Mouse (Mus musculus) frontal cortex, postnatal 14 days (tissue): ENCODE results near the gene Ccer1.
"Not testable (repeated sequence)": the region's sequence is repeated elsewhere in the genome, so short reads cannot be mapped to it uniquely, and the experiment has no call there.

ENCODE experiments used
- DNase-seq, 2 experiments: peaks; one replicate each; pipeline ENCODE4 v3.0.0; 2022; ENCODE audit warnings: low spot score in 2 of 2

The Ccer1 gene

GRCm38 (mm10) chr10:97692913-97693312 is at the start of gene Ccer1:
Gene Ccer1 (plus strand): TSS chr10:97693059.
- no peak for DNase-seq

GRCm38 (mm10) chr10:97643768-97644167 is 49.1 kb upstream of the Ccer1 start, which contains the start of gene Epyc:
Gene Epyc (plus strand): TSS chr10:97644068.
- DNase-seq, result no peak

- DNase-seq, result no peak
Measured at GRCm38 (mm10) chr10:97650334-97650733, 42.5 kb upstream of the Ccer1 start.

GRCm38 (mm10) chr10:97659489-97659888 is 33.4 kb upstream of the Ccer1 start:
- no peak for DNase-seq

- DNase-seq, result no peak
Measured at GRCm38 (mm10) chr10:97668656-97669055, 24.2 kb upstream of the Ccer1 start.

- no peak for DNase-seq
Measured at GRCm38 (mm10) chr10:97670202-97670601, 22.7 kb upstream of the Ccer1 start.

- no peak for DNase-seq
Measured at GRCm38 (mm10) chr10:97673239-97673638, 19.6 kb upstream of the Ccer1 start.

- no peak for DNase-seq
Measured at GRCm38 (mm10) chr10:97682981-97683380, 9.9 kb upstream of the Ccer1 start.

- no peak for DNase-seq
Measured at GRCm38 (mm10) chr10:97687198-97687597, 5.7 kb upstream of the Ccer1 start.

- DNase-seq, result no peak
Measured at GRCm38 (mm10) chr10:97689425-97689824, 3.4 kb upstream of the Ccer1 start.

GRCm38 (mm10) chr10:97693398-97694135 is 708 bp downstream of the Ccer1 start:
- DNase-seq, result no peak

GRCm38 (mm10) chr10:97702321-97702720 is 9.5 kb downstream of the Ccer1 start:
- DNase-seq, result no peak

- no peak for DNase-seq
Measured at GRCm38 (mm10) chr10:97704562-97704961, 11.7 kb downstream of the Ccer1 start.

- no peak for DNase-seq
Measured at GRCm38 (mm10) chr10:97712687-97713086, 19.8 kb downstream of the Ccer1 start.

GRCm38 (mm10) chr10:97714584-97714983 is 21.7 kb downstream of the Ccer1 start:
- no peak for DNase-seq

GRCm38 (mm10) chr10:97715289-97715906 is 22.5 kb downstream of the Ccer1 start:
- no peak for DNase-seq

- DNase-seq, result no peak
Measured at GRCm38 (mm10) chr10:97717233-97717632, 24.4 kb downstream of the Ccer1 start.

GRCm38 (mm10) chr10:97718021-97718420 is 25.2 kb downstream of the Ccer1 start:
- no peak for DNase-seq

GRCm38 (mm10) chr10:97720625-97721024 is 27.8 kb downstream of the Ccer1 start:
- DNase-seq, result no peak

GRCm38 (mm10) chr10:97722709-97723108 is 29.9 kb downstream of the Ccer1 start:
- DNase-seq, result no peak

GRCm38 (mm10) chr10:97725929-97726328 is 33.1 kb downstream of the Ccer1 start:
- DNase-seq, result no peak

GRCm38 (mm10) chr10:97726655-97727054 is 33.8 kb downstream of the Ccer1 start, which contains the start of gene C030005K15Rik:
Gene C030005K15Rik (minus strand): TSS chr10:97726755.
- not testable (repeated sequence) for DNase-seq
